Mouse (Mus musculus): ENCODE results near the gene Tubb4b. TPM values are rescaled to one million over a fixed set of nuclear protein-coding genes. Genes with fewer than 3 reads are reported as not detected.

Gene Tubb4b
- polyA plus RNA-seq, 1 experiment: 327 TPM

DNA sequence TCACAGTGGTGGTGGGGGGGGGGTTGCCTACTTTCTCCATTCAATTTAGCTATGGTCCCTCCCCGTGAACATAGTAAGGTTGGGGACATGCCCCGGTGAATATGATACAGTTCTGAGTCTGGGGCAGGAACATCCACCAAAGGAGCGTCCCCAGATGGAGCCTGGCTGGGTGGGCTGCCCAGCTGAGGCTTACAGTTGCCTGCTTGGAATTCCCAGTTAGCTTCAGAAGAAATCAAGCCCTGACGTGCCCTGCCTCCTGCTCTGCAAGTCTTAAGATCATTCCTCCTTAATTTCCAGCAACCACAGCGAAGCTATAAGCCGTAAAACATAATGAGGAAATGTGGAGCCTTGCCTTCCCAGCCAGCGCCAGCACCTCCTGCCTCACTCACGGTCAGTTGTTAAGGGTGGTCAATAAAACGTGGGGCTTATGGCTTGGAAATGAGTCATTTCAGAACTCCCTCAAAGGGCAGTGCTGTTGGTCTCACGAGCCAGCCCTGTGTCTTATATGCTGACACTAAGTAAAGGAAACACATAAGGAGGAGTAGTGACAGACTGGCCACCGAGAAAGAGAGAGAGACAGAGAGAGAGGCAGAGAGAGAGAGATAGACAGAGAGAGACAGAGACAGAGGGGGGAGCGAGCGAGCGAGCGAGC, 44.8 kb downstream of the Tubb4b start:
- TF ChIP-seq POLR2A (IDR thresholded peaks at IDR 0.05; ENCODE audit: borderline replicate concordance, control insufficient read depth, low read depth, low read length) (no peak), CTCF (IDR thresholded peaks at IDR 0.05; ENCODE audit: control insufficient read depth, insufficient read depth, low read length) (no peak)
- H3K4me3 ChIP-seq (replicated peaks; ENCODE audit: control insufficient read depth, low read depth, low read length): no peak overlapping the region
- H3K4me1 ChIP-seq (ENCODE audit: control insufficient read depth, insufficient read depth, low read length): peaks cover 1% of the 10 kb centered on the region; the same call in 1 of the 2 replicates
- 71% methylated on average over 15 of the region's 15 CpGs for WGBS
- no peak overlapping the region for H3K27ac ChIP-seq (ENCODE audit: control insufficient read depth, insufficient read depth, low read depth, low read length, poor library complexity)

DNA sequence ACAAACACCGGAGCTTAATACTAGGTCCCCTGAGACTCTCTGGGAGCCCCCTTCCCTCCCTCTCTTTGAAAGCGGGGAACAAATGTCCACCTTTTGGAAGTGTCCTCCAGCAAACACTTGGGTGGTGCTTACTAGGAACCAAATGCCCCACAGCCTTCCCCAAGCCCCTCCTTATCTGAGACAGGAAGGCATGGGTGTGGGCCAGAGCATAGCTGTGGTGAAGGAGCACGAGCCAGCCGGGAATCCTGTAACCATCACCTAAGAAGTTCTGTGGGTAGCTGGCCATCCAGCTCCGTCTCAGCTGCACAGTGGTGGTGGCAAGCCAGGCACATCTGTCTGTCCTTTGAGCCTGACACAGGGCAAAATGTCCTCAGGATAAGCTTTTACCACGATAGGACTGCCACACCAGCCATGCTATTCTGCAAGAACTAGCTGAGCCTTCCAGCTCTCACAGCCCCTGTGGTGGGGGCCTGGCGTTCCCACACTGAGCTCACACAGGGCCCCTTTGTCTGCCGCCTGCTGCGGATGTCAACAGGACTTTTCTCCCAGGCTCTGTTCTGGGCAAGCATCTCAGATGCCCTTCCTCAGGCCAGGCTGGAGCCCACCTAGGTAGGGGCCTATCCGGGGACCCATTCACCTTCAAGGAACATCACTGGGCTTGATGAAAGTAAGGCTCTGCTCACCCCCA, 46.1 kb downstream of the Tubb4b start:
- Histone ChIP-seq H3K27ac (ENCODE audit: control insufficient read depth, insufficient read depth, low read depth, low read length, poor library complexity) (no peak overlapping the region), H3K4me3 (replicated peaks; ENCODE audit: control insufficient read depth, low read depth, low read length) (no peak overlapping the region), H3K4me1 (ENCODE audit: control insufficient read depth, insufficient read depth, low read length) (peaks cover 1% of the 10 kb centered on the region; the same call in 1 of the 2 replicates)
- TF ChIP-seq POLR2A (IDR thresholded peaks at IDR 0.05; ENCODE audit: borderline replicate concordance, control insufficient read depth, low read depth, low read length): no peak
- no peak for TF ChIP-seq CTCF (IDR thresholded peaks at IDR 0.05; ENCODE audit: control insufficient read depth, insufficient read depth, low read length)
- 66% methylated on average over 10 of the region's 10 CpGs for WGBS

DNA sequence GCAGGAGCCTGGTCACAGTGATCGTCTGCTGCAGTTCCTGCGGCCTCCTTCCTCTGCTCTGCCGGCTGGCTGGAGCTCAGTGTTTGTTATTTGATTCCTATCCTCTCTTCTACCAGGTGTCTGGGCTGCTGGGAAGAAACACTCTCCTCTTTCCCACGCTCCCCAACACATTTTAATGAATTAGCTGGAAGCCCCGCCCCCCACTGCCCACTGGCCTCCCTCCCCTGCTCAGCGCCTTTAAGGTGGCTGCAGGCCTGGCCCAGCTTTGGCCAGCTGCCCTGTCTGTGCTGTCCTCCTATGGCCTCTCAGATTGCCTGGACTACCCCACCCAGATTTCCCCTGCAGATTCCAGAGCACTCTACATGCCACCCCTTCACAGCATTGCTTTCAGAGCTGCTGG, 46.8 kb downstream of the Tubb4b start:
- H3K4me1 ChIP-seq (ENCODE audit: control insufficient read depth, insufficient read depth, low read length): peaks cover 1% of the 10 kb centered on the region; the same call in 1 of the 2 replicates
- no peak overlapping the region for H3K27ac ChIP-seq (ENCODE audit: control insufficient read depth, insufficient read depth, low read depth, low read length, poor library complexity)
- 73% methylated on average over 6 of the region's 6 CpGs for WGBS
- TF ChIP-seq POLR2A (IDR thresholded peaks at IDR 0.05; ENCODE audit: borderline replicate concordance, control insufficient read depth, low read depth, low read length) (no peak), CTCF (IDR thresholded peaks at IDR 0.05; ENCODE audit: control insufficient read depth, insufficient read depth, low read length) (no peak)
- no peak overlapping the region for H3K4me3 ChIP-seq (replicated peaks; ENCODE audit: control insufficient read depth, low read depth, low read length)

DNA sequence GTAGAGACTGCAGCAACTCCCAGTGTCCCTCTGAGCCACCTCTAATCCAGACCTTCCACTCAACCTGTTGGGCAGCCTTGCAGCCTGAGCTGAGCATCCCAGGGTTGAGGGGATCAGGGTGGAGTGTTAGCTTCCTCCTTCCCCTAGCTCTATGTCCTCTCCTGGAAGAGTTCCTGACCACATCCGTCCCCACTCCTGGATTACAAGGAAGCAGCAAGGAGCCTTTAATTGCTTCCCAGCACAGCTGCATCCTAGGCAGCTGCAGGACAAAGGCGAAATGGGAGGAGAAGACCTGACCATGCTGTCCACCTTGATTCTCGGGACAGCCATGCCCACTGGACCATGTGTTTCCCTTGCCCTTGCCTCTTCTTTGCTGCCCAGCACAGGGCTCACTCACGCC, 47.4 kb downstream of the Tubb4b start:
- WGBS: 77% methylated on average over 4 of the region's 4 CpGs
- TF ChIP-seq CTCF (IDR thresholded peaks at IDR 0.05; ENCODE audit: control insufficient read depth, insufficient read depth, low read length) (no peak), POLR2A (IDR thresholded peaks at IDR 0.05; ENCODE audit: borderline replicate concordance, control insufficient read depth, low read depth, low read length) (no peak)
- H3K4me3 ChIP-seq (replicated peaks; ENCODE audit: control insufficient read depth, low read depth, low read length): no peak overlapping the region
- no peak overlapping the region for H3K27ac ChIP-seq (ENCODE audit: control insufficient read depth, insufficient read depth, low read depth, low read length, poor library complexity)
- peaks cover 1% of the 10 kb centered on the region; the same call in 1 of the 2 replicates for H3K4me1 ChIP-seq (ENCODE audit: control insufficient read depth, insufficient read depth, low read length)

DNA sequence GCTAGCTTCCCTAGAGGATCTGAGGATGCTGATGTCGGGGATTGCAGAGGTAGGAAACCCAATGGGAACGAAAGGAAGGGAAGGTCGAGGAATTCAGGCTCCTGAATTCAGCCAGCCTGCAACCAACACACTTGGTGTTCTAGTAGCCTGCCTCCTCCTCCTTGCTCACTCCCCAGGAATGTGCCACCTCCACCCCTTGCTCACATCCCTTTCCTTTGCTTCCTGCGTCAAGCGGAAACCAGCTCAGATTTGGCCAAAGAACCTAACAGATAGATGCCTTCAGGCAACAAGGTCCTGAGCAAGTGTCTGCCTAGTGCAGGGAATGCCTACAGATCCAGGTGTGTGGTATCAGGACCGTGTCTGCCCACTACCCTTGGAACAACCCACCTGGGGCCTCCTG, 47.9 kb downstream of the Tubb4b start:
- Histone ChIP-seq H3K4me3 (replicated peaks; ENCODE audit: control insufficient read depth, low read depth, low read length) (no peak overlapping the region), H3K4me1 (ENCODE audit: control insufficient read depth, insufficient read depth, low read length) (peaks cover 1% of the 10 kb centered on the region; the same call in 1 of the 2 replicates), H3K27ac (ENCODE audit: control insufficient read depth, insufficient read depth, low read depth, low read length, poor library complexity) (no peak overlapping the region)
- WGBS: 82% methylated on average over 6 of the region's 6 CpGs
- TF ChIP-seq POLR2A (IDR thresholded peaks at IDR 0.05; ENCODE audit: borderline replicate concordance, control insufficient read depth, low read depth, low read length) (no peak), CTCF (IDR thresholded peaks at IDR 0.05; ENCODE audit: control insufficient read depth, insufficient read depth, low read length) (no peak)

DNA sequence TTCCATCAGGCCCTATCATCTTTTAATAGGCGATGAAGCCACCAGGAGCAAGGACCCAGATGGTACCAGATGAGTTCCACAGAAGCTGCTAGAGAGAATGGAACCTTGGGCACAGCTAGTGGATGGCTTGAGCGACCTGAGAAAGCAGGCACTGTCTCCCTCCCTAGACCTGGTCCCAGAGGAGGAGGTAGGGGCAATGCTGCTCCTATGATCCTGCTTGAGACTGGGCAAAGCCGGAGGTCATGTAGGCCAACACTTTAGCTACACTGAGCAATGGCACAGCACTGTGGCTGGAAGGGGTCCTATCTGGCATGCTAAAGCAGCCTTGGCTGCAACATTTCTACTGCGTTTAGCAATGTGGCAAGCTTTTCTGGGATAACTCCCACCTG, 48.8 kb downstream of the Tubb4b start:
- Histone ChIP-seq H3K4me1 (ENCODE audit: control insufficient read depth, insufficient read depth, low read length) (peaks cover 1% of the 10 kb centered on the region; the same call in 1 of the 2 replicates), H3K27ac (ENCODE audit: control insufficient read depth, insufficient read depth, low read depth, low read length, poor library complexity) (no peak overlapping the region), H3K4me3 (replicated peaks; ENCODE audit: control insufficient read depth, low read depth, low read length) (no peak overlapping the region)
- TF ChIP-seq CTCF (IDR thresholded peaks at IDR 0.05; ENCODE audit: control insufficient read depth, insufficient read depth, low read length) (no peak), POLR2A (IDR thresholded peaks at IDR 0.05; ENCODE audit: borderline replicate concordance, control insufficient read depth, low read depth, low read length) (no peak)
- WGBS: 92% methylated on average over 4 of the region's 4 CpGs

DNA sequence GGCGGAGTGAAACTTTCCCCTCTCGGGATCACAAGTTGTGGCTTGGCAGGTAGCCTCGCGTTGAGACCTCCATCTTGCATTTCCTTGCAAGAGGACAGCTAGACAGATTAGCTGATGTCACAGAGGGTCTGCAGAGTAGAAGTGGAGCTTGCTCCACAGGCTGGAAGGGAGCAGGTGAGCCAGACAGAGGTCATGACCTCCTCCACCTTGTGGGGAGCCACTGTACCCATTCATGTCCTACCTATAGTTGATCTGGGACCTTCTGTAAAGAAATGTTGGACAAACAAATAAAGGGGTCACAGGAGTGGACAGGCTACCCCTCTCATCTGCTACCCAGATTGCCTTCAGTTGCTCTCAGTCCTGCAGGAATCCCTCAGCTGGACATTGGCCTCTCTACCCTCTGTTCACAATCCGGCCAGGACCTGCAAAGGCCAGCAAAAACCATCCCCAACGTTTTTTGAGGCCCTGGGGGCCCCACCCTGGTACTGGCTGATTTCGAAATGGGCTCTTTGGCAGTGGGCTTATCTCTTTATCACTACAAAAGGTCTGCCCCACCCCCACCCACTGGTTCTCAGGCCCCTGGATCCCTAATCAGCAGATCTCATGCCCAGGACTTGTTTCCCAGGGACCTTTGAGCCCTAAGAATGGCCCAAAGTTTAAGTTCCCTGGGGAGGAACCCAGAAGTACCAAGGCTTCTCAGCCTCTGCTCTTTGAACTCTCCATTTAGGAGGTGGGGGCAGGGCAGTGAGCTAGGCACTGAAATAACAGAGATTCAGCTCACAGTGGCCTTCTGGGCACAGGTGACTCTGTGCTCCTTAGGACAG, 49.4 kb downstream of the Tubb4b start:
- Histone ChIP-seq H3K4me3 (replicated peaks; ENCODE audit: control insufficient read depth, low read depth, low read length) (no peak overlapping the region), H3K27ac (ENCODE audit: control insufficient read depth, insufficient read depth, low read depth, low read length, poor library complexity) (no peak overlapping the region), H3K4me1 (ENCODE audit: control insufficient read depth, insufficient read depth, low read length) (peaks cover 3% of the 10 kb centered on the region; the same call in 1 of the 2 replicates)
- WGBS: 51% methylated on average over 7 of the region's 7 CpGs
- TF ChIP-seq POLR2A (IDR thresholded peaks at IDR 0.05; ENCODE audit: borderline replicate concordance, control insufficient read depth, low read depth, low read length) (no peak), CTCF (IDR thresholded peaks at IDR 0.05; ENCODE audit: control insufficient read depth, insufficient read depth, low read length) (no peak)

DNA sequence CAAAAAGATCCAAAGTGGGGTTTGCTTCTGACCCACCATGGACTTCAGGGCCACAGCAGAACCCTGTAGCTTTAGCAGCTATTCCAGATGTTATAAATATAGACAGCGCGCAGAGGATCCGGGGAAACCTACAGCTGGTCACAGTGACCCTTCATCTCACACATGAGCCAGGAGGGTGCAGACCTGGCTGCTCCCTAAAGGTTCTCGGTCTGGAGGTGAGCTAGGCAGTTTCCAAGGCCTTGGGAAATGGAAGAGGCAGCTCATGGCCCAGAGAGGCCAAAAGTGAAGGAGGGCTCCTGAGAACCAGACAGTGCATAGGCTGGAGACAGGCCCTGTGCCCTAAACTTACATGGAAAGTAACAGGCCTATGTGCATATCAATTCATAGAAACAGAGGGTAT, 50.7 kb downstream of the Tubb4b start:
- 96% methylated on average over 4 of the region's 4 CpGs for WGBS
- TF ChIP-seq CTCF (IDR thresholded peaks at IDR 0.05; ENCODE audit: control insufficient read depth, insufficient read depth, low read length) (no peak), POLR2A (IDR thresholded peaks at IDR 0.05; ENCODE audit: borderline replicate concordance, control insufficient read depth, low read depth, low read length) (no peak)
- no peak overlapping the region for H3K4me3 ChIP-seq (replicated peaks; ENCODE audit: control insufficient read depth, low read depth, low read length)
- H3K4me1 ChIP-seq (ENCODE audit: control insufficient read depth, insufficient read depth, low read length): peaks cover 3% of the 10 kb centered on the region; the same call in 1 of the 2 replicates
- no peak overlapping the region for H3K27ac ChIP-seq (ENCODE audit: control insufficient read depth, insufficient read depth, low read depth, low read length, poor library complexity)
